Comparison of ENCODE assay signal across 17 mouse cellular contexts in genomic region chr5:93100906-93101305, GRCm38 (mm10). TPM values are rescaled to one million over a fixed set of nuclear protein-coding genes. Genes with fewer than 3 reads are reported as not detected.
DNase-seq lines count a peak whose midpoint lies in the region; ATAC-seq and TF ChIP-seq lines count a peak whose summit lies in the region.
"Had no signal": no experiment of that assay in that cellular context is flagged by ENCODE, and none has a peak within 500 bp of the region (broad histone marks: within the 10 kb centered on the region; RNA-seq: fewer than 3 reads in every experiment).

No protein-coding gene starts in this region.

- H3K9ac ChIP-seq in kidney, postnatal 0 days (ENCODE audit: low read depth, low read length) = no peak overlapping the region
- no peak overlapping the region for H3K9ac ChIP-seq in heart, postnatal 0 days (replicated peaks; ENCODE audit: low read depth, low read length)
- H3K9ac ChIP-seq: limb, embryonic 15.5 days; midbrain, embryonic 15.5 days had no signal

- no peaks in the 10 kb centered on the region for H3K9me3 ChIP-seq in kidney, postnatal 0 days (replicated peaks; ENCODE audit: low read length)
- no peaks in the 10 kb centered on the region for H3K9me3 ChIP-seq in E14TG2a.4 (ENCODE audit: low read length)
- H3K9me3 ChIP-seq in heart, postnatal 0 days (replicated peaks; ENCODE audit: control insufficient read depth, low read length) = no peaks in the 10 kb centered on the region
- H3K9me3 ChIP-seq: limb, embryonic 15.5 days; midbrain, embryonic 15.5 days had no signal

- TF ChIP-seq CTCF in kidney, postnatal 0 days (IDR thresholded peaks at IDR 0.05; ENCODE audit: low read depth) = no peak
- TF ChIP-seq CTCF in E14TG2a.4 (conservative IDR thresholded peaks at IDR 0.05; ENCODE audit: low read length) = no peak
- no peak for TF ChIP-seq CTCF in heart, postnatal 0 days (IDR thresholded peaks at IDR 0.05; ENCODE audit: low read depth)

- no peaks in the 10 kb centered on the region for H3K27me3 ChIP-seq in kidney, postnatal 0 days (ENCODE audit: insufficient read depth, low read length)
- no peaks in the 10 kb centered on the region for H3K27me3 ChIP-seq in E14TG2a.4 (ENCODE audit: insufficient read depth, low read length)
- H3K27me3 ChIP-seq in heart, postnatal 0 days (ENCODE audit: control insufficient read depth, insufficient read depth, low read length) = no peaks in the 10 kb centered on the region
- H3K27me3 ChIP-seq: limb, embryonic 15.5 days; midbrain, embryonic 15.5 days had no signal

- no peak for TF ChIP-seq EP300 in heart, postnatal 0 days (IDR thresholded peaks at IDR 0.05; ENCODE audit: low read depth)

- peaks cover 54% of the 10 kb centered on the region for H3K4me1 ChIP-seq in kidney, postnatal 0 days (replicated peaks; ENCODE audit: insufficient read depth, low read length)
- H3K4me1 ChIP-seq in E14TG2a.4 (replicated peaks; ENCODE audit: low read depth, low read length) = peaks cover 84% of the 10 kb centered on the region
- H3K4me1 ChIP-seq in heart, postnatal 0 days (ENCODE audit: control insufficient read depth, insufficient read depth) = peaks cover 27% of the 10 kb centered on the region

- 79% methylated on average over 4 of the region's 4 CpGs for WGBS in kidney, postnatal 0 days
- WGBS in heart, postnatal 0 days = 67% methylated on average over 4 of the region's 4 CpGs

- peak overlapping the region; percentile 28 for H3K4me2 ChIP-seq in kidney, postnatal 0 days (ENCODE audit: low read length)
- H3K4me2 ChIP-seq in heart, postnatal 0 days (ENCODE audit: low read depth, low read length) = no peak overlapping the region
- H3K4me2 ChIP-seq: limb, embryonic 15.5 days; midbrain, embryonic 15.5 days had no signal

- H3K27ac ChIP-seq in kidney, postnatal 0 days = peak overlapping the region; percentile 77
- peak overlapping the region; percentile 67 for H3K27ac ChIP-seq in heart, postnatal 0 days (ENCODE audit: low read depth)
- H3K27ac ChIP-seq: forebrain, embryonic 10.5 days; limb, embryonic 15.5 days; macrophage; midbrain, embryonic 15.5 days had no signal

- no peaks in the 10 kb centered on the region for H3K36me3 ChIP-seq in kidney, postnatal 0 days (ENCODE audit: insufficient read depth, low read length)
- H3K36me3 ChIP-seq in E14TG2a.4 (ENCODE audit: insufficient read depth, low read length) = peaks cover 52% of the 10 kb centered on the region
- H3K36me3 ChIP-seq in heart, postnatal 0 days (replicated peaks; ENCODE audit: control insufficient read depth, insufficient read depth, low read length) = no peaks in the 10 kb centered on the region
- H3K36me3 ChIP-seq: limb, embryonic 15.5 days; midbrain, embryonic 15.5 days had no signal

- no peak for ATAC-seq in kidney, postnatal 0 days (replicated peaks; ENCODE audit: low FRiP score, low read depth)
- no peak for ATAC-seq in heart, postnatal 0 days (ENCODE audit: insufficient read depth, low read depth)
- ATAC-seq: midbrain, embryonic 15.5 days had no signal

- no peak overlapping the region for H3K4me3 ChIP-seq in kidney, postnatal 0 days (replicated peaks; ENCODE audit: low read depth, low read length)
- peak overlapping the region; percentile 51 for H3K4me3 ChIP-seq in E14TG2a.4 (replicated peaks; ENCODE audit: low read length)
- no peak overlapping the region for H3K4me3 ChIP-seq in heart, postnatal 0 days (ENCODE audit: low read depth, low read length)
- H3K4me3 ChIP-seq: forebrain, embryonic 10.5 days; limb, embryonic 15.5 days; midbrain, embryonic 15.5 days had no signal

- DNase-seq in heart, adult 18-20 months = peak; percentile 51 to 52
- DNase-seq in heart, adult 8-10 months (ENCODE audit: low spot score) = no peak
- no peak for DNase-seq in kidney, postnatal 0 days (ENCODE audit: low spot score)
- DNase-seq in kidney, postnatal 10 days = no peak
- DNase-seq in heart, postnatal 0 days (ENCODE audit: low spot score) = no peak
- no peak for DNase-seq in layer of hippocampus, postnatal 10 days (ENCODE audit: low spot score in 2 of 2)
- no peak for DNase-seq in left cerebral cortex, adult 11 months (ENCODE audit: low spot score)
- DNase-seq: B cell, adult 2 months; cerebellum, adult 9-10 months; layer of hippocampus, postnatal 36 days; right cerebral cortex, postnatal 25 days; thymus, postnatal 25 days had no signal

RNA-seq across cellular contexts. Expression of gene Sept11, which starts 7.7 kb away (rescaled TPM):
- total RNA-seq in heart, adult 18-20 months (2021) = 10 to 100 TPM; 26.9 to 27.3 TPM
- total RNA-seq in heart, adult 8-10 months (2022) = 10 to 100 TPM; 23.6 to 29.9 (median 25.5) TPM
- polyA plus RNA-seq in kidney, postnatal 0 days (2015; fragmentation: Nextera tagmentation; extraction: Ambion mirVana) = 140 and 154 TPM in 2 replicates
- 38.2 and 52.2 TPM in 2 replicates for total RNA-seq in heart, postnatal 0 days (2014; rRNA removed; ENCODE audit: low replicate concordance)
- 47.6 and 49.5 TPM in 2 replicates for polyA plus RNA-seq in heart, postnatal 0 days (2015; fragmentation: Nextera tagmentation; extraction: Ambion mirVana)
- 100 to 1,000 TPM; 147 to 157 TPM for total RNA-seq in layer of hippocampus, postnatal 10 days (2021)

RNA-seq across cellular contexts. Expression of gene Sowahb, which starts 56.1 kb away (rescaled TPM):
- total RNA-seq in heart, adult 18-20 months (2021) = under 1 TPM; 0.07 to 0.08 TPM
- under 1 TPM; 0.05 to 0.22 (median 0.12) TPM for total RNA-seq in heart, adult 8-10 months (2022)
- polyA plus RNA-seq in kidney, postnatal 0 days (2015; fragmentation: Nextera tagmentation; extraction: Ambion mirVana) = 1.8 and 2.2 TPM in 2 replicates
- not detected in 2 replicates for total RNA-seq in heart, postnatal 0 days (2014; rRNA removed; ENCODE audit: low replicate concordance)
- not detected in 2 replicates for polyA plus RNA-seq in heart, postnatal 0 days (2015; fragmentation: Nextera tagmentation; extraction: Ambion mirVana)
- 1 to 10 TPM in 1 of 2 experiments, under 1 TPM in 1; 0.87 to 1.0 TPM for total RNA-seq in layer of hippocampus, postnatal 10 days (2021)
- polyA plus RNA-seq: macrophage had no signal

Comparison
In these comparisons a context has a peak if more than half of its experiments do, and no peak if none do; other contexts are left out.
1. DNase-seq: peak in heart, adult 18-20 months (2 of 2); none in heart, adult 8-10 months (single experiment), kidney, postnatal 0 days (single experiment), kidney, postnatal 10 days (single experiment), heart, postnatal 0 days (single experiment), layer of hippocampus, postnatal 10 days (0 of 2) and left cerebral cortex, adult 11 months (single experiment).